Mouse (Mus musculus): ENCODE measurements around the gene Cdc42ep2.

DNA sequence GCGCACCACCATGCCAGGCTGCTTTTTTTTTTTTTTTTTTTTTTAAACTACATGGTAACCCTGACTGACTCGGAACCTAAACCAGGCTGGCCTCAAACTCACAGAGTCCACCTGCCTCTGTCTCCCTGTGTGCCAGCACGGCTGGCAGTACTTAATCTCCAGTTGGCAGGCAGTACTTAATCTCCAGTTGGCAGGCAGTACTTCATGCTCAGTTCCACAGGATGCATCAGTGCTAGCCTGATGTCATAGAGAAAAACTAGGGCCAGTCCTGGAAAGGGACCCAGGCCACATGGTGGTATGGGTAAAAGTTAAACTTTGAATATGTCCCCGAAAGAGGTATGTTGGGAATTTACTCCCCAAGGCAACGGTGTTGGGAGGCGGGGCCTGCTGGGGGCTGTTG is 3.5 kb upstream of the Cdc42ep2 start:
- TF ChIP-seq CTCF (IDR thresholded peaks at IDR 0.05; ENCODE audit: extremely low read depth, insufficient read depth, low read length) = no peak
- TF ChIP-seq POLR2A (IDR thresholded peaks at IDR 0.05; ENCODE audit: extremely low read depth, insufficient read depth, low read length) = no peak

Measured in cortical plate, adult 2 months (tissue).